Mouse (Mus musculus) lung, postnatal 36 days (tissue): ENCODE results near the gene Spen.
"Not testable (repeated sequence)": the region's sequence is repeated elsewhere in the genome, so short reads cannot be mapped to it uniquely, and the experiment has no call there.

Experiments
- DNase-seq: peaks from one replicate; pipeline ENCODE4 v3.0.0; 2022; ENCODE audit warnings: mixed read lengths

Spen gene

DNA sequence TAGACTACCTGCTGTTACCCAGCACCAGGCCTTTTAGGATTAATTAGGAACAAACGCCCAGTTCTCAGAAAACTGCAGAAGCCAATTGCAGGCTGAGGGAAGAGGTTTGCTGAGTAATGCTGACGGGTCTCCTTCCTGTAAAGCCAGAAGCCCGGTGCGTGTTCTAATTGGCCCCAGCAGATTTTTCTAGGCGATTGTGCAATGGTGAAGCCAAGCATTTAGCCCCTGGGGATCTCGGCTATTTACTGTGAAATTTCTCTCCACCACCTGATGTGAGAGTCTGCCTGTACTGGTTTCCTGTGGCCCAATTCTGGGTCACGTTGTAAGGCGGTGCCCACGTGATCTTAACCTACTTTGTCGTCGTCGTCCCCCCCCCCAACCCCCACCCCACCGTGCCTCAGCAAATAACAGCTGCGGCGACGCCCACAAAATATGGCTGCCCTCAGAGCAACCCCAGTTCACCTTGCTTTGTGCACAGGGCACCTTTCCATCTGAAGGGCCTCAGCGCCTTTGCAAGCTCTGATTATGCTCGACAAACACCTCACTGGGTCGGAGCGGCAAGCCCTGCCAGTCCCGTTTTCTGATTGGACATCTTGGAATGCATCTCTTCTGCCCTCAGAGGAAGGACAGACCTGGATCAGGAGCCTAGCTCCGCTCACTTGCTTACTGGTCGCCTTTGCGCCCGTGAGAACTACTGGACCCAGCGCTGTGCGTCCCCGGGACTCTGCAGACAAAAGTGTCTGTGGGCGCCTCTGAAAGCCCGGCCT, 20.9 kb upstream of the Spen start:
- peak; percentile 89 for DNase-seq

GRCm38 (mm10) chr4:141558658-141559057, 20.3 kb upstream of the Spen start:
- peak; percentile 57 for DNase-seq

DNA sequence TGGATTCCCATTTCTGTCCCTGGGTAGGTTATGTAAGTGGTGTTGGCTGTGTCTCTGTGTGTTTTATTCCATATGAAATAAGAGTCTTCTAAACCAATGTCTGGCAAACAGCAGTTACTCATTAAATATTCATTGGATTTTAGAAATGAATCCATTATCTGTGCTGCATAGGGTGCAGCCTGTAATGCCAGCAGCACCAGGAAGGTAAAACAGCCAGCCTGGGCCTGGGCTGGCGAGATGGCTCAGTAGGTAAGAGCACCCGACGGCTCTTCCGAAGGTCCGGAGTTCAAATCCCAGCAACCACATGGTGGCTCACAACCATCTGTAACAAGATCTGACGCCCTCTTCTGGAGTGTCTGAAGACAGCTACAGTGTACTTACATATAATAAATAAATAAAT, 17.8 kb upstream of the Spen start:
- not testable (repeated sequence) for DNase-seq

DNA sequence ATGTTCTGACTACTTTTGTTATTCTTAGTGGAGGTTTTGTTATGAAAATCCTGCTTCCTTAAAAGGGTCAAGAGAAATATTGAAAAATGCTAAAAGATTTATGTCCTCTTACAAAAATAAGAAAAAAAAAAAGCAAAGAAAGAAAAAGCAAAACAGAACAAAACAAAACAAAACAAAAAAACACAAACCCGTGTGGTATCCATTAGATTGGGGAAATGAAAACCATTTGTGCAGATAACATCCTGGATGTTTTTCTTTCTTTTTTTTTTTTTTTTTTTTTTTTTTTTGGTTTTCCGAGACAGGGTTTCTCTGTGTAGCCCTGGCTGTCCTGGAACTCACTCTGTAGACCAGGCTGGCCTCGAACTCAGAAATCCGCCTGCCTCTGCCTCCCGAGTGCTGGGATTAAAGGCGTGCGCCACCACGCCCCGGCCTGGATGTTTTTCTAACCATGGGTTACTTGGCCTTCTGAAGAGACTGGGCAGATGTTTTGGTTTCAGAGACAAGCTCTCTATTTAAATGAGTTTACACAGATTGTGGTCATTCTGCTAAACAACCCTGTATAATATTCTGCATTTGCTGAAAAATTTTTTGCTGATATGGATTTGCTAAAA, 16.0 kb upstream of the Spen start:
- DNase-seq = not testable (repeated sequence)

DNA sequence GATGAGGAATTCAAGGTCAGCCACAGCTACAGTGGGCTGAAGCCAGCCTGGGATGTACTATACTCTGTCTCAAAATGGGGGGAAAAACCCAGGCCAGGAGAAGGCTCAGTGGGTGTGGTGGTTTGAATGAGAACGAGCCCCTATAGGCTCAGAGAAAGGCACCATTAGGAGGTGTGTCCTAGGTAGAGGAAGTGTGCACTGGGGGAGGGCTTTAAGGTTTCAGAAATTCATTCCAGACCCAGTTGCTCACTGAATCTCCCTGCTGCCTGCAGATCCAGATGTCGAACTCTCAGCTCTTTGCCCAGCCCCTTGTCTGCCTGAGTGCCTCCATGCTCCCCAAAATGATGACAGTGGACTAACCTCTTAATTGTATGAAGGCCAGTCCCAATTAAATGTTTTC, 14.1 kb upstream of the Spen start:
- peak; percentile 49 for DNase-seq

GRCm38 (mm10) chr4:141547299-141547698, 8.9 kb upstream of the Spen start:
- DNase-seq = peak; percentile 29

DNA sequence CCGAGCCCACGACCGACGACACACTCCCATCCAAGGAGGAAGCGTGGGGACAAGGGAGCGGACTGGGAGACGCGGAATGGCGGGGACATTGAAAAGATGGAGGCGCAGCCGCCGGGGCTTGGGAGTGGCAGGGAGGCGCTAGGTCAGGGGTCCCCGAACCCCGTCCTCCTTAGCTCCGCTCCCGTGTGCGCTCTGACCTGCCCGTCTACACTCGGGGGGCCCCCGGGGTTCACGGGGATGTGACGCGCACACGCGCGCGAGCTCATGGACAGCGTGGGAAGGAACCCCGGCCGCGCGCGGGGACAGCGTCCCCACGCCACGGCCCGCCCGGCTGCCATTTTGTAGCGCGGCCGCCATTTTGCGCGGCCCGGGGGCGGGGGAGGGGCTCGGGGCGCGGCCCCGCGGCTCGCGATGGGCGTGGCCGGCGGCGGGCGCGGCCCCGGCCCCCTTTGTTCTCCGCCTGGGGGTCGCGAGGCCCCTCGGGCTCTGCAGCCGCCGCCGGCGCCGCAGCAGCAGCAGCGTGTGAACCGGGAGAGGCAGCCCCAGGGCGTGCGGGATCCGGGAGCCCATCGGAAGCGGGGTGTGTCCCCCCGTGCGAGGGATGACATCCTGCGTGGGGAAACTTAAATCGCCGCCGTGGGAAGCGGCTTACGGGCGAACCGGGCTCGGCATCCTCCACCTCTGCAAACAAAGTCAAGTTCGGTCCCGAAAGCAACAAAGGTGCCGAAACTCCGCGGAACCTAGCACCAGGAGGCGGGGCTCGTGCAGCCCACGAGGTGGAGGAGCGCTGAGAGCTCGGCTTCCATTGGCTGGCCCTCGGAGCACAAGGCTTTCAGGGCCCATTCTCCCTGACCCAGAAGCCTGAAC, 8.2 kb upstream of the Spen start:
- peak; percentile 91 for DNase-seq

GRCm38 (mm10) chr4:141545743-141546333, 7.4 kb upstream of the Spen start:
- peak; percentile 99 for DNase-seq

DNA sequence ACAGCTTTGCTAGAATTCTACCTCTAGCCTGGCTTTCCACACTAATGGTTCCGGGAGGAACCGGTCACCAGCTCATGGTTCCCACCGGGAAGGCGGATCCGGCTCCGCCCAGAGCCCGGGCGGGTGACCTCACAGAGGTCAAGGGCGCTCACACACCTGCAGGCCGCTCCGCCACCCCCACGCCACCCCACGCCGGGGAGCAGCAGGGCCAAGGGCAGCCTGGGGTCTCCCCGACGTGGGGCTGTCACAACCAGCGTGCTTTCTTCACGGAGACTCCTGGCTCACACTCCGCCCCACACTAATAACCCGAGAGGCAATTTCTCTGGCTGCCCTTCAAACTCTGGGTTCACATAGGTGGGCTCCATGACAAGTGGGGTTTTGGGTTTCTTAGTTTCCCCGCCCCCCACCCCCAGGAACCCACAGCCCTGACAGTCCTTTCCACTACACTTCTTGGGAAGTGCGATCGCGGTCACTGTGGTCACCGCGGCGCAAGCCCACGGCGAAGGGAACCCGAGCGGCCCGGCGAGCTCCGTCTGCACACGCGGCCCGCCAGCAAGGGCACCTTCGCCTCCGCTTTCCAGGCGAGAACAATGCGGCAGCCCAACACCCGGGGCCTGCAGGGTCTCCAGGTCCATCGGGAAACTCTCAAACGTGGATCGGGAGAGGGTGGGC, 6.8 kb upstream of the Spen start:
- peak; percentile 88 for DNase-seq

GRCm38 (mm10) chr4:141544536-141544935, 6.1 kb upstream of the Spen start:
- DNase-seq = peak; percentile 41

- no peak for DNase-seq
These were observed 5.2 kb upstream of the Spen start for GRCm38 (mm10) chr4:141543593-141543992.

GRCm38 (mm10) chr4:141541851-141542250, 3.5 kb upstream of the Spen start:
- DNase-seq = no peak

- DNase-seq = no peak
These were observed 2.4 kb upstream of the Spen start for GRCm38 (mm10) chr4:141540844-141541243.

GRCm38 (mm10) chr4:141539213-141539767, 893 bp upstream of the Spen start:
- DNase-seq = no peak

- peak; percentile 59 for DNase-seq
These were observed 540 bp downstream of the Spen start for GRCm38 (mm10) chr4:141537706-141538407.

- no peak for DNase-seq
These were observed 1.2 kb downstream of the Spen start for GRCm38 (mm10) chr4:141537226-141537610.

DNA sequence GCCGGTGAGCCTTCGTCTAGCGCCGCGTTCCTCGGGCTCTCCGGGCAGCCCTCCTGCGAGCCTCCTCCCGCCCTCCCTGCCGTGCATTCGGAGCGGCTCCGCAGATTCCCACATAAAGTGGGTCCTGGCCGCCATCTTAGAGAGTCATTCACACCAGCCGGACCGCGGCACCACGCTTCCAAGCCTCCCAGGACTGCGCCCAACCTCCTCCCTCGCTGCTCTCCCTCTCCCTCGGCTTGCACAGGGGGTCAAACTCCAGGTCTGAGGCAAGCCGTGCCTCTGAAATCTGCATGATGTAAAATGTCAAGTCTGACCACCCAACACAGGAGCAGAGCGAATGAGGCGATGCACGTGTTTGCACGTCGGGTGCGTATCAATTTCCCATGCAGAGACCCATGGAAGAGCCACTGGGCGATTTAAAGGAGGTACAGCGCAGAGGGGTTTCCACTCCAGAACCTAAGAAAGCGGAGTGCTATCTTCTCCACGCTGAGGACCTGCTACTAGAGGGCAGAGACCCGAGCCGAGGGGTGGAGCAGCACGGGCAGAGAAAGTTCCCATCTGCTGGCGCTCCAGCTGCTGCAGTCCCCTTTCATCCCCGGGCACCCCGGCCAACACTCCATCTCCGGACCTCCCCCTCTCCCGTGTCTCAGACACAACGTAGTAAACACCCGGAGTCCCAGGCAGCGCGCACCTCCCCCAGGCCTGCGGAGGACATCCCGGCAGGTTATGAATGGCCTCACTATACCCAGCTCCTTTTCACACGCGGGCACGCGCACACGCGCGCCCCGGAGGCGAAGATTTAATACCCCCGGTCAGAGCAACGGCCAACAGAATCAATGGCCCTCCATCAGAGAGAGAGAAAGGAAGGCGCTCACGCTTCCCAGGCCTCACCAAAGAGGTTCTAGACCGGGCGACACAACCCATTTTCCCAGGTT, 1.8 kb downstream of the Spen start:
- DNase-seq = peak; percentile 63

- DNase-seq = peak; percentile 71
These were observed 3.3 kb downstream of the Spen start for GRCm38 (mm10) chr4:141534947-141535680.

DNA sequence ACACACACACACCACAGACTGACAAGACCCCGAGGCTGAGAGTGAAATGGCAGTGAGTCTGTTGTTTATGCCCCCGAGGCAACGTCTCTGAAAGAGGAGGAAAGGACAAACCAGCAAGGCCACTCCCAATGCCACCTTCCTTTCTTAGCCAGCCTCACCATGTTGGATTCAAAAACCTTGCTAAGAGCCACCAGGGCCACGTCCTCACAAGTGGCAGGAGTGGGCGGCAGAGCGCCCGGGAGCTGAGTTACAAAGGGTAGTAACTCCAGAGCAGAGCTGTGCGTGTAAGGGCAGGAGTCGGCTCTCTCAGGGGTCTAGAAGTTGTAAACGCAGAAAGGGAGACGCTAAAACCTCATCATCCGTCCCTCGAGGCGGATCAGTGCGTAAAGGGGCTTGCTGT, 7.4 kb downstream of the Spen start:
- no peak for DNase-seq

GRCm38 (mm10) chr4:141528938-141529337, 9.5 kb downstream of the Spen start:
- DNase-seq = no peak
